In genomic region chr14:105542090-105542485, GRCm38 (mm10) we compare ENCODE assay signal across 12 mouse cellular contexts.
DNase-seq lines count a peak whose midpoint lies in the region; ATAC-seq lines count a peak whose summit lies in the region.
"Had no signal": no experiment of that assay in that cellular context is flagged by ENCODE, and none has a peak within 500 bp of the region (broad histone marks: within the 10 kb centered on the region; RNA-seq: fewer than 3 reads in every experiment).

No protein-coding gene starts in this region.

- H3K9ac ChIP-seq in kidney, embryonic 16.5 days (replicated peaks; ENCODE audit: low read length): no peak overlapping the region; the same call in 1 of the 2 replicates
- H3K9ac ChIP-seq in forebrain, embryonic 14.5 days (ENCODE audit: low read length): no peak overlapping the region
- no peak overlapping the region for H3K9ac ChIP-seq in neural tube, embryonic 14.5 days (replicated peaks; ENCODE audit: low read depth, low read length)
- H3K9ac ChIP-seq in intestine, embryonic 15.5 days: no peak overlapping the region

- no peak overlapping the region for H3K4me3 ChIP-seq in kidney, embryonic 16.5 days (ENCODE audit: low read length)
- no peak overlapping the region for H3K4me3 ChIP-seq in forebrain, embryonic 14.5 days (ENCODE audit: low read depth, low read length)
- H3K4me3 ChIP-seq in limb, embryonic 10.5 days: no peak overlapping the region
- H3K4me3 ChIP-seq in neural tube, embryonic 14.5 days (ENCODE audit: low read depth, low read length): no peak overlapping the region
- no peak overlapping the region for H3K4me3 ChIP-seq in intestine, embryonic 15.5 days (replicated peaks)
- H3K4me3 ChIP-seq: megakaryocyte, embryonic 14.5 days had no signal

- ATAC-seq in kidney, embryonic 16.5 days (ENCODE audit: low FRiP score, low TSS enrichment): 0 out of 2 replicates have a peak, but pooled peaks have one; percentile 13
- ATAC-seq in forebrain, embryonic 14.5 days: 0 out of 2 replicates have a peak, but pooled peaks have one; percentile 29
- no peak for ATAC-seq in neural tube, embryonic 14.5 days (ENCODE audit: low read depth)
- no peak for ATAC-seq in intestine, embryonic 15.5 days

- H3K9me3 ChIP-seq in kidney, embryonic 16.5 days (ENCODE audit: low read length): no peaks in the 10 kb centered on the region
- H3K9me3 ChIP-seq in forebrain, embryonic 14.5 days (replicated peaks; ENCODE audit: control insufficient read depth, low read length): no peaks in the 10 kb centered on the region
- H3K9me3 ChIP-seq in limb, embryonic 10.5 days (replicated peaks): no peaks in the 10 kb centered on the region
- no peaks in the 10 kb centered on the region for H3K9me3 ChIP-seq in neural tube, embryonic 14.5 days (ENCODE audit: control insufficient read depth, low read length)
- no peaks in the 10 kb centered on the region for H3K9me3 ChIP-seq in intestine, embryonic 15.5 days

- 50% methylated on average over 8 of the region's 8 CpGs for WGBS in kidney, embryonic 16.5 days
- 30% methylated on average over 8 of the region's 8 CpGs for WGBS in forebrain, embryonic 14.5 days
- WGBS in limb, embryonic 10.5 days: 80% methylated on average over 8 of the region's 8 CpGs
- 67% methylated on average over 8 of the region's 8 CpGs for WGBS in neural tube, embryonic 14.5 days
- WGBS in intestine, embryonic 15.5 days: 75% methylated on average over 8 of the region's 8 CpGs

- H3K27me3 ChIP-seq in kidney, embryonic 16.5 days (ENCODE audit: insufficient read depth, low read length): no peaks in the 10 kb centered on the region
- no peaks in the 10 kb centered on the region for H3K27me3 ChIP-seq in forebrain, embryonic 14.5 days (replicated peaks; ENCODE audit: control insufficient read depth, insufficient read depth, low read length)
- H3K27me3 ChIP-seq in limb, embryonic 10.5 days (ENCODE audit: low read depth, poor library complexity, severe bottlenecking): peaks cover 13% of the 10 kb centered on the region; the same call in 1 of the 2 replicates
- H3K27me3 ChIP-seq in neural tube, embryonic 14.5 days (ENCODE audit: control insufficient read depth, insufficient read depth, low read length): no peaks in the 10 kb centered on the region
- H3K27me3 ChIP-seq in intestine, embryonic 15.5 days (replicated peaks): no peaks in the 10 kb centered on the region; the same call in 1 of the 2 replicates
- H3K27me3 ChIP-seq: megakaryocyte, embryonic 14.5 days had no signal

- no peak for DNase-seq in kidney, postnatal 4 days
- no peak for DNase-seq in forebrain, embryonic 14.5 days (ENCODE audit: low spot score)
- DNase-seq in limb, embryonic 10.5 days (ENCODE audit: low spot score): no peak
- DNase-seq in testis, postnatal 14 days (ENCODE audit: low spot score): no peak
- DNase-seq in embryo, embryonic 9.5 days (ENCODE audit: extremely low spot score): no peak
- DNase-seq: kidney, adult 11 months; layer of hippocampus, adult 9-11 months; lung, adult 2 months had no signal

- H3K27ac ChIP-seq in kidney, embryonic 16.5 days (ENCODE audit: low read length): no peak overlapping the region
- no peak overlapping the region for H3K27ac ChIP-seq in forebrain, embryonic 14.5 days (ENCODE audit: low read depth, low read length)
- H3K27ac ChIP-seq in limb, embryonic 10.5 days: 0 out of 2 replicates have a peak overlapping the region, but pooled peaks have one; percentile 19
- H3K27ac ChIP-seq in neural tube, embryonic 14.5 days (ENCODE audit: low read depth, low read length): no peak overlapping the region
- H3K27ac ChIP-seq in intestine, embryonic 15.5 days: no peak overlapping the region

- peaks cover 18% of the 10 kb centered on the region for H3K4me1 ChIP-seq in kidney, embryonic 16.5 days (ENCODE audit: insufficient read depth, low read length)
- no peaks in the 10 kb centered on the region for H3K4me1 ChIP-seq in forebrain, embryonic 14.5 days (ENCODE audit: control insufficient read depth, insufficient read depth, low read length)
- peaks cover 9% of the 10 kb centered on the region for H3K4me1 ChIP-seq in limb, embryonic 10.5 days
- peaks cover 7% of the 10 kb centered on the region; the same call in 1 of the 2 replicates for H3K4me1 ChIP-seq in neural tube, embryonic 14.5 days (ENCODE audit: control insufficient read depth, insufficient read depth, low read length)
- H3K4me1 ChIP-seq in intestine, embryonic 15.5 days (replicated peaks): no peaks in the 10 kb centered on the region
- H3K4me1 ChIP-seq: megakaryocyte, embryonic 14.5 days had no signal

- H3K4me2 ChIP-seq in kidney, embryonic 16.5 days (replicated peaks; ENCODE audit: low read depth, low read length): peak overlapping the region; percentile 46
- peak overlapping the region; percentile 48 for H3K4me2 ChIP-seq in forebrain, embryonic 14.5 days (ENCODE audit: low read length)
- H3K4me2 ChIP-seq in neural tube, embryonic 14.5 days (ENCODE audit: low read depth, low read length): peak overlapping the region; percentile 48; the same call in 1 of the 2 replicates
- H3K4me2 ChIP-seq in intestine, embryonic 15.5 days (replicated peaks): no peak overlapping the region

- no peaks in the 10 kb centered on the region for H3K36me3 ChIP-seq in kidney, embryonic 16.5 days (ENCODE audit: insufficient read depth, low read length)
- no peaks in the 10 kb centered on the region for H3K36me3 ChIP-seq in forebrain, embryonic 14.5 days (ENCODE audit: control insufficient read depth, insufficient read depth, low read length)
- H3K36me3 ChIP-seq in limb, embryonic 10.5 days: no peaks in the 10 kb centered on the region
- H3K36me3 ChIP-seq in neural tube, embryonic 14.5 days (ENCODE audit: control insufficient read depth, insufficient read depth, low read length): no peaks in the 10 kb centered on the region
- no peaks in the 10 kb centered on the region for H3K36me3 ChIP-seq in intestine, embryonic 15.5 days

Comparison
In these comparisons a context has a peak if more than half of its experiments do, and no peak if none do; other contexts are left out.
1. ATAC-seq: peak in kidney, embryonic 16.5 days (single experiment) and forebrain, embryonic 14.5 days (single experiment); none in neural tube, embryonic 14.5 days (single experiment) and intestine, embryonic 15.5 days (single experiment).